Mouse (Mus musculus) thymus, adult 2 months (tissue): ENCODE measurements around the gene Slc4a10.

Source experiments
- CTCF ChIP-seq: fragments of 200-500 bp; IDR thresholded peaks from 2 replicates; pipeline ENCODE4 v1.5.1; 2012; ENCODE audit warnings: mild to moderate bottlenecking, control low read depth, low read length, moderate library complexity, borderline replicate concordance; ENCODE audit not compliant: control insufficient read depth, poor library complexity, insufficient read depth; ENCODE audit errors: extremely low read depth
- POLR2A ChIP-seq: fragments of 200-500 bp; IDR thresholded peaks from 2 replicates; pipeline ENCODE4 v1.6.1; 2012; ENCODE audit warnings: mild to moderate bottlenecking, low read length, control low read depth, moderate library complexity; ENCODE audit not compliant: control insufficient read depth, poor library complexity, insufficient read depth; ENCODE audit errors: extremely low read depth

GRCm38 (mm10) chr2:62316930-62317329 is 270.7 kb downstream of the Slc4a10 start:
- no peak for TF ChIP-seq CTCF
- TF ChIP-seq POLR2A = no peak
